Mouse (Mus musculus) kidney, embryonic 16.5 days (tissue): ENCODE data around the gene Gga2. TPM values are rescaled to one million over a fixed set of nuclear protein-coding genes. Genes with fewer than 3 reads are reported as not detected.
A peak's percentile ranks its signal among the peaks of the same experiment; 100 is the strongest.

Source experiments
- ATAC-seq: fragments of 200-750 bp; cut with Nextera tagmentation; 2 replicates; pipeline ENCODE4 v1.8.0; 2017; ENCODE audit warnings: moderate TSS enrichment; ENCODE audit not compliant: low FRiP score, low TSS enrichment
- H3K27ac ChIP-seq: fragments of 300-500 bp; sonication (generic); 2 replicates; pipeline ENCODE4 v1.5.1; 2014; ENCODE audit warnings: low read length
- H3K27me3 ChIP-seq: fragments of 300-500 bp; sonication (generic); 2 replicates; pipeline ENCODE4 v1.6.1; 2014; ENCODE audit warnings: low read length, control low read depth, mixed read lengths; ENCODE audit not compliant: insufficient read depth
- H3K36me3 ChIP-seq: fragments of 300-500 bp; sonication (generic); 2 replicates; pipeline ENCODE4 v1.6.1; 2014; ENCODE audit warnings: low read length, control low read depth, mixed read lengths; ENCODE audit not compliant: insufficient read depth
- H3K4me1 ChIP-seq: fragments of 300-500 bp; sonication (generic); 2 replicates; pipeline ENCODE4 v1.6.1; 2014; ENCODE audit warnings: low read length, control low read depth, mixed read lengths; ENCODE audit not compliant: insufficient read depth
- H3K4me2 ChIP-seq: fragments of 300-500 bp; sonication (generic); replicated peaks from 2 replicates; pipeline ENCODE4 v1.6.1; 2014; ENCODE audit warnings: low read depth, low read length
- H3K4me3 ChIP-seq: fragments of 300-500 bp; sonication (generic); 2 replicates; pipeline ENCODE4 v1.5.1; 2014; ENCODE audit warnings: mild to moderate bottlenecking, low read length
- H3K9ac ChIP-seq: fragments of 300-500 bp; sonication (generic); replicated peaks from 2 replicates; pipeline ENCODE4 v1.6.1; 2014; ENCODE audit warnings: low read length
- H3K9me3 ChIP-seq: fragments of 300-500 bp; sonication (generic); 2 replicates; pipeline ENCODE4 v1.6.1; 2016; ENCODE audit warnings: low read length, control low read depth
- WGBS: fragments of 180-500 bp; shearing (Covaris S2); extraction: QIAGEN DNeasy Blood & Tissue Kit; methylation state at CpG from one replicate; pipeline ENCODE4 v1.1.7; 2014; 5-methylcytosine and 5-hydroxymethylcytosine counted together
- polyA plus RNA-seq: library from polyadenylated mRNA; unstranded; fragments of >200 nt; fragmentation: Nextera tagmentation; extraction: Ambion mirVana; gene quantifications from 2 replicates; pipeline ENCODE4 v1.2.1, GENCODE M21; 2015

The Gga2 gene
- polyA plus RNA-seq, 1 experiment from 2014 or later, result 89.6 TPM

GRCm38 (mm10) chr7:122045711-122046110 is 24.7 kb upstream of the Gga2 start:
- ATAC-seq, result no peak
- H3K9ac ChIP-seq, result no peak overlapping the region
- no peak overlapping the region for H3K4me2 ChIP-seq
- no peaks in the 10 kb centered on the region for H3K9me3 ChIP-seq
- 87% methylated on average over 1 of the region's 1 CpGs for WGBS
- no peak overlapping the region for H3K4me3 ChIP-seq
- H3K27me3 ChIP-seq, result no peaks in the 10 kb centered on the region
- H3K4me1 ChIP-seq, result no peaks in the 10 kb centered on the region
- H3K36me3 ChIP-seq, result peaks cover 25% of the 10 kb centered on the region; the same call in 1 of the 2 replicates
- no peak overlapping the region for H3K27ac ChIP-seq

- peaks cover 24% of the 10 kb centered on the region; the same call in 1 of the 2 replicates for H3K36me3 ChIP-seq
- H3K27ac ChIP-seq, result no peak overlapping the region
- WGBS, result 77% methylated on average over 4 of the region's 4 CpGs
- no peaks in the 10 kb centered on the region for H3K27me3 ChIP-seq
- H3K4me1 ChIP-seq, result no peaks in the 10 kb centered on the region
- no peak overlapping the region for H3K9ac ChIP-seq
- no peak; the same call in 1 of the 2 replicates for ATAC-seq
- H3K4me2 ChIP-seq, result no peak overlapping the region
- no peaks in the 10 kb centered on the region for H3K9me3 ChIP-seq
- H3K4me3 ChIP-seq, result no peak overlapping the region
Observed at GRCm38 (mm10) chr7:122045181-122045634, 24.2 kb upstream of the Gga2 start.

- H3K9ac ChIP-seq, result no peak overlapping the region
- no peaks in the 10 kb centered on the region for H3K4me1 ChIP-seq
- H3K4me2 ChIP-seq, result no peak overlapping the region
- no peaks in the 10 kb centered on the region for H3K27me3 ChIP-seq
- no peak for ATAC-seq
- no peak overlapping the region for H3K4me3 ChIP-seq
- peaks cover 26% of the 10 kb centered on the region for H3K36me3 ChIP-seq
- H3K9me3 ChIP-seq, result no peaks in the 10 kb centered on the region
- 88% methylated on average over 8 of the region's 8 CpGs for whole genome bisulfite sequencing
- no peak overlapping the region for H3K27ac ChIP-seq
Observed at GRCm38 (mm10) chr7:122044106-122044505, 23.1 kb upstream of the Gga2 start.

GRCm38 (mm10) chr7:122034348-122034747 is 13.3 kb upstream of the Gga2 start:
- Histone ChIP-seq H3K27ac (no peak overlapping the region), H3K4me2 (no peak overlapping the region), H3K9me3 (no peaks in the 10 kb centered on the region), H3K27me3 (no peaks in the 10 kb centered on the region), H3K36me3 (peaks cover 13% of the 10 kb centered on the region), H3K4me1 (no peaks in the 10 kb centered on the region), H3K9ac (no peak overlapping the region), H3K4me3 (no peak overlapping the region)
- WGBS, result 42% methylated on average over 2 of the region's 2 CpGs
- ATAC-seq, result no peak

- H3K4me1 ChIP-seq, result no peaks in the 10 kb centered on the region
- H3K27ac ChIP-seq, result no peak overlapping the region
- no peak for ATAC-seq
- no peaks in the 10 kb centered on the region for H3K27me3 ChIP-seq
- WGBS, result 45% methylated on average over 3 of the region's 3 CpGs
- H3K4me3 ChIP-seq, result no peak overlapping the region
- no peak overlapping the region for H3K9ac ChIP-seq
- no peak overlapping the region for H3K4me2 ChIP-seq
- H3K36me3 ChIP-seq, result peaks cover 5% of the 10 kb centered on the region; the same call in 1 of the 2 replicates
- H3K9me3 ChIP-seq, result no peaks in the 10 kb centered on the region
Observed at GRCm38 (mm10) chr7:122033371-122033770, 12.3 kb upstream of the Gga2 start.

GRCm38 (mm10) chr7:122022131-122022530 is 1.1 kb upstream of the Gga2 start:
- H3K9me3 ChIP-seq, result no peaks in the 10 kb centered on the region
- no peak overlapping the region for H3K4me2 ChIP-seq
- peak; percentile 60 for ATAC-seq
- H3K9ac ChIP-seq, result no peak overlapping the region
- no peaks in the 10 kb centered on the region for H3K27me3 ChIP-seq
- WGBS, result 71% methylated on average over 2 of the region's 2 CpGs
- H3K4me3 ChIP-seq, result no peak overlapping the region
- H3K36me3 ChIP-seq, result 0 out of 2 replicates have a peak, but pooled peaks cover 2% of the 10 kb centered on the region
- no peak overlapping the region; the same call in 1 of the 2 replicates for H3K27ac ChIP-seq
- H3K4me1 ChIP-seq, result peaks cover 24% of the 10 kb centered on the region

- peak; percentile 7; the same call in 1 of the 2 replicates for ATAC-seq
- Histone ChIP-seq H3K9me3 (no peaks in the 10 kb centered on the region), H3K27ac (peak overlapping the region; percentile 82), H3K27me3 (no peaks in the 10 kb centered on the region), H3K4me3 (peak overlapping the region; percentile 66), H3K4me2 (peak overlapping the region; percentile 79), H3K36me3 (0 out of 2 replicates have a peak, but pooled peaks cover 2% of the 10 kb centered on the region), H3K9ac (peak overlapping the region; percentile 82), H3K4me1 (peaks cover 34% of the 10 kb centered on the region)
- WGBS, result 1% methylated on average over 6 of the region's 6 CpGs
Observed at GRCm38 (mm10) chr7:122020273-122020666, 752 bp downstream of the Gga2 start.

- Histone ChIP-seq H3K36me3 (0 out of 2 replicates have a peak, but pooled peaks cover 2% of the 10 kb centered on the region), H3K4me1 (peaks cover 43% of the 10 kb centered on the region), H3K4me3 (no peak overlapping the region), H3K27me3 (no peaks in the 10 kb centered on the region), H3K27ac (no peak overlapping the region), H3K9me3 (no peaks in the 10 kb centered on the region), H3K9ac (no peak overlapping the region), H3K4me2 (peak overlapping the region; percentile 79)
- 81% methylated on average over 7 of the region's 7 CpGs for WGBS
- no peak for ATAC-seq
Observed at GRCm38 (mm10) chr7:122018978-122019377, 2.0 kb downstream of the Gga2 start.

- no peak for ATAC-seq
- H3K4me1 ChIP-seq, result peaks cover 39% of the 10 kb centered on the region
- no peak overlapping the region for H3K4me2 ChIP-seq
- no peak overlapping the region for H3K4me3 ChIP-seq
- no peak overlapping the region for H3K9ac ChIP-seq
- H3K27ac ChIP-seq, result no peak overlapping the region
- no peaks in the 10 kb centered on the region for H3K27me3 ChIP-seq
- H3K36me3 ChIP-seq, result 0 out of 2 replicates have a peak, but pooled peaks cover 2% of the 10 kb centered on the region
- 66% methylated on average over 3 of the region's 3 CpGs for WGBS
- H3K9me3 ChIP-seq, result no peaks in the 10 kb centered on the region
Observed at GRCm38 (mm10) chr7:122018247-122018646, 2.8 kb downstream of the Gga2 start.

GRCm38 (mm10) chr7:122015734-122016133 is 5.3 kb downstream of the Gga2 start:
- Histone ChIP-seq H3K9me3 (no peaks in the 10 kb centered on the region), H3K36me3 (peaks cover 17% of the 10 kb centered on the region; the same call in 1 of the 2 replicates), H3K4me2 (peak overlapping the region; percentile 14), H3K4me3 (no peak overlapping the region), H3K9ac (no peak overlapping the region; the same call in 1 of the 2 replicates), H3K27me3 (no peaks in the 10 kb centered on the region), H3K4me1 (peaks cover 39% of the 10 kb centered on the region), H3K27ac (no peak overlapping the region)
- WGBS, result 15% methylated on average over 10 of the region's 10 CpGs
- ATAC-seq, result no peak
